Mouse (Mus musculus) thymus, adult 2 months (tissue): ENCODE measurements around the gene Cebpe. TPM values are rescaled to one million over a fixed set of nuclear protein-coding genes. Genes with fewer than 3 reads are reported as not detected.

Source experiments
- DNase-seq: peaks from one replicate; pipeline ENCODE4 v3.0.0; 2021
- H3K27ac ChIP-seq: fragments of 200-500 bp; 2 replicates; pipeline ENCODE4 v1.5.1; 2012; ENCODE audit warnings: low read length, control low read depth; ENCODE audit not compliant: control insufficient read depth, insufficient read depth
- H3K27me3 ChIP-seq: fragments of 200-500 bp; 2 replicates; pipeline ENCODE4 v1.6.1; 2012; ENCODE audit warnings: mild to moderate bottlenecking, low read length, moderate library complexity, mixed read lengths; ENCODE audit not compliant: control insufficient read depth, insufficient read depth
- H3K36me3 ChIP-seq: fragments of 200-500 bp; 2 replicates; pipeline ENCODE4 v1.6.1; 2012; ENCODE audit warnings: mild to moderate bottlenecking, low read length, moderate library complexity; ENCODE audit not compliant: control insufficient read depth, insufficient read depth
- H3K4me1 ChIP-seq: fragments of 200-500 bp; replicated peaks from 2 replicates; pipeline ENCODE4 v1.6.1; 2012; ENCODE audit warnings: low read length; ENCODE audit not compliant: control insufficient read depth, insufficient read depth
- H3K4me3 ChIP-seq: fragments of 200-500 bp; 2 replicates; pipeline ENCODE4 v1.5.1; 2012; ENCODE audit warnings: mild to moderate bottlenecking, low read length, control low read depth, moderate library complexity; ENCODE audit not compliant: control insufficient read depth, insufficient read depth
- CTCF ChIP-seq: fragments of 200-500 bp; IDR thresholded peaks from 2 replicates; pipeline ENCODE4 v1.5.1; 2012; ENCODE audit warnings: mild to moderate bottlenecking, control low read depth, low read length, moderate library complexity, borderline replicate concordance; ENCODE audit not compliant: control insufficient read depth, poor library complexity, insufficient read depth; ENCODE audit errors: extremely low read depth
- POLR2A ChIP-seq: fragments of 200-500 bp; IDR thresholded peaks from 2 replicates; pipeline ENCODE4 v1.6.1; 2012; ENCODE audit warnings: mild to moderate bottlenecking, low read length, control low read depth, moderate library complexity; ENCODE audit not compliant: control insufficient read depth, poor library complexity, insufficient read depth; ENCODE audit errors: extremely low read depth
- WGBS: fragments of 180-500 bp; shearing (Covaris S2); methylation state at CpG from one replicate; pipeline ENCODE4 v1.1.7; 2018; 5-methylcytosine and 5-hydroxymethylcytosine counted together
- polyA plus RNA-seq: library from polyadenylated mRNA; depleted of rRNA; stranded (reverse); fragments of >200 nt; gene quantifications from 2 replicates; pipeline ENCODE4 v1.2.3, GENCODE M21; 2012

The Cebpe gene
- polyA plus RNA-seq, 1 experiment, result 2.7 TPM

GRCm38 (mm10) chr14:54698733-54699132, 13.2 kb downstream of the Cebpe start, which contains the start of gene Gm29776:
Gm29776 (minus strand) TSS chr14:54698833.
- H3K36me3 ChIP-seq, result no peaks in the 10 kb centered on the region
- peaks cover 21% of the 10 kb centered on the region for H3K4me1 ChIP-seq
- no peaks in the 10 kb centered on the region for H3K27me3 ChIP-seq
- 94% methylated on average over 4 of the region's 4 CpGs for WGBS
- TF ChIP-seq CTCF (no peak), POLR2A (no peak)
- no peak within 1 kb of the TSS for H3K27ac ChIP-seq
- no peak for DNase-seq
- no peak within 1 kb of the TSS for H3K4me3 ChIP-seq

DNA sequence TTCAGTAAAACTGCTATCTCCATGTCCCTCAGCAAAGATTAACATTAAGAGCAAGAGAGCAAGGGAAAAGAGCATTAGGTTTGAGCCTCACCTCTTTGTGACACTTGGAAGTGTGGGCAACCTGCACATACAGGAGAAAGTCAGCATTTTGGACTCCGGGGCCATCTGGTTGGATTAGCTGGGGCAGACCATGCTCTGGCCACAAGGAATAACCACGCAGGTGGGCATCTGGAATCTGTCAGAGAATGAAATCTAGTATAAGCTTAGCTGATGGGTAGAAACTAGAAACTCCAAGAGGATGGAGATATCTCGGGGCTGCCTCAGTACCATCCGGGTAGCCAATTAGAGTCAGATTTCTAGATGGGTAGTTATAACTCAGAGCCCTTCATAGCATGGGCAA, 15.2 kb downstream of the Cebpe start:
- Histone ChIP-seq H3K4me3 (no peak overlapping the region), H3K36me3 (no peaks in the 10 kb centered on the region), H3K27ac (no peak overlapping the region), H3K4me1 (peaks cover 21% of the 10 kb centered on the region), H3K27me3 (no peaks in the 10 kb centered on the region)
- TF ChIP-seq CTCF (no peak), POLR2A (no peak)
- 98% methylated on average over 4 of the region's 4 CpGs for WGBS
- no peak for DNase-seq

DNA sequence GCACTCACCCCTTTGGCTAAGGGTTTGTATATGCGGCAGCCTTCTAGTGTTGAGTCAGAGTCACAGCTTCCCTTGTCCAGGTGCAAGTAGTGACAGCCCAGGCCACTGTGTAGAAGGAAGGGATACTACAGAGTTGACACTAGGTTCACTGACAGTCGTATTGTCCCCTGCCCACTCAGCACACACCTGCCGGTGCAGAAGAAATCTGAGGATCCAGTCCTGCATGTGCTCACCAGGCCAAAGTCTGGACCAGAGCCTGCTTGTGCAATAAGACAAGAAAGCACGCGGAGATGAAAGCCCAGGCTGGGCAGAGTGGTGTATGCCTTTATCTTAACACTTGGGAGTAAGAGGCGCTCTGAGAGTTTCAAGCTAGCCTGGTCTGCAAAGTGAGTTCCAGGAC, 16.9 kb downstream of the Cebpe start:
- Histone ChIP-seq H3K27ac (no peak overlapping the region), H3K27me3 (no peaks in the 10 kb centered on the region), H3K4me3 (no peak overlapping the region), H3K4me1 (peaks cover 19% of the 10 kb centered on the region), H3K36me3 (peaks cover 10% of the 10 kb centered on the region)
- 62% methylated on average over 6 of the region's 6 CpGs for WGBS
- no peak for DNase-seq
- TF ChIP-seq POLR2A, result no peak
- TF ChIP-seq CTCF, result no peak

DNA sequence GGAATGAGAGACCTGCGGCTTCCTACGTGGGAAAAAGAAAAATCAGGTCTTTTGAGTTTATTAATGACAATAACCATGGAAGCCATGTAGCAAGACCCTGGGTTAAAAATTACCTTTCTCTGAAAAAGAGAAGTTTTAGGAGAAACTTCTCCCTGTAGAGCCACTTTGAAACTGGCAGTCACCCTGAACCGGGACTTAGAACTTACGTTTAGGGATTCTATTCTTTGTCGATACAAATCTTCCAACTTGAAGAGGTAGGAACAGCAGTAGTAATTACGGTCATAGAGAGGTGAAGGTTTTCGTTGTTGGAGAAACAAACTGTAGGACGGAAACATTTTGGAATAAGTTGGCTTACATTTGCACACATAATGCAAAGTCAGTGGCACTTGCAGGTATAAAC, 24.7 kb downstream of the Cebpe start:
- Histone ChIP-seq H3K27me3 (no peaks in the 10 kb centered on the region), H3K27ac (0 out of 2 replicates have a peak overlapping the region, but pooled peaks have one; percentile 36), H3K4me1 (peaks cover 3% of the 10 kb centered on the region; the same call in 1 of the 2 replicates), H3K36me3 (peaks cover 28% of the 10 kb centered on the region), H3K4me3 (peak overlapping the region; percentile 83)
- TF ChIP-seq CTCF (no peak), POLR2A (no peak)
- WGBS, result 1% methylated on average over 8 of the region's 8 CpGs
- no peak for DNase-seq

DNA sequence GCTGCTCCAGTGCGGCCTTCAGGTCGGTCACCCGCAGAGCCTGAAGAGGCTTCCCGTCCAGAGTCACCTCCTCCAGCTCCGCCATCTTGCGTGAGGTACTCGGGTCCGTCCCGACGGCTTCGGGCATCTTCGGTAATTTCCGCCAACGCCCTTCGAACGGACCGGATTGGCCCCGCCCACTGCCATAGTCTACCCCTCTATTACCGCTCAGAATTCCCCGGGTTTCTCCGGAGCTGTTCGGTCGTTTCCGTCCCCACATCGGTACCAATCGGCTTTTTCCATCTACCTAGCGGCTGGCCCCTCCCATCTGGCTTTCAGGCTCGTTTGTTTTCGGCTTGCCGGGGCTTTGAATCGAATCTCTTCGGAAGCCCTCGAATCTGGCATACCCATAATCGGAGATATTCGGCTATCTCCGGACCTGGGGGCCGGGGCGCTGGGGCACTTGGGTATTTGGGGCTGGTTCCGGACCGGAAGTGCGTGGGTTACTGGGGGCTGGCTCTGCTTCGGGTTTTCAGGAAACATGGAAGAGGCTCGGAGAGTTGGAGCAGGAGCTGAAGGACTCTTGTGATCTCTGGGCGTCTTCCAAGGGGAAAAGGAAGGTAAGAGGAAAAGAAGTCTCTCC, 25.3 kb downstream of the Cebpe start, which contains the start of gene Acin1:
Acin1 (minus strand) TSS at position 410 of the 622 bp plus-strand sequence.
- TF ChIP-seq POLR2A (peak; percentile 90), CTCF (peak; percentile 54; the same call in 1 of the 2 replicates)
- Histone ChIP-seq H3K4me3 (peak within 1 kb of the TSS; percentile 94), H3K27me3 (no peaks in the 10 kb centered on the region), H3K27ac (peak within 1 kb of the TSS; percentile 74), H3K36me3 (peaks cover 28% of the 10 kb centered on the region), H3K4me1 (peaks cover 3% of the 10 kb centered on the region; the same call in 1 of the 2 replicates)
- WGBS, result under 1% methylated on average over 44 of the region's 44 CpGs
- peak; percentile 100 for DNase-seq

- Histone ChIP-seq H3K27ac (peak within 1 kb of the TSS; percentile 74), H3K4me3 (peak within 1 kb of the TSS; percentile 94), H3K4me1 (peaks cover 3% of the 10 kb centered on the region; the same call in 1 of the 2 replicates), H3K27me3 (no peaks in the 10 kb centered on the region), H3K36me3 (peaks cover 28% of the 10 kb centered on the region)
- DNase-seq, result peak; percentile 83
- TF ChIP-seq POLR2A (no peak), CTCF (no peak)
- WGBS, result under 1% methylated on average over 41 of the region's 41 CpGs
These were observed 25.9 kb downstream of the Cebpe start, which contains the start of gene 1700123O20Rik for GRCm38 (mm10) chr14:54686063-54686521. 1700123O20Rik (plus strand) TSS chr14:54686216.

GRCm38 (mm10) chr14:54685471-54685870, 26.5 kb downstream of the Cebpe start:
- Histone ChIP-seq H3K27me3 (no peaks in the 10 kb centered on the region), H3K4me1 (peaks cover 3% of the 10 kb centered on the region; the same call in 1 of the 2 replicates), H3K36me3 (peaks cover 22% of the 10 kb centered on the region), H3K4me3 (no peak overlapping the region; the same call in 1 of the 2 replicates), H3K27ac (no peak overlapping the region)
- no peak for TF ChIP-seq POLR2A
- no peak for TF ChIP-seq CTCF
- no peak for DNase-seq
- WGBS, result 3% methylated on average over 8 of the region's 8 CpGs
